Mouse (Mus musculus) gastrocnemius, postnatal 36 days (tissue): ENCODE results near the gene Mfsd12. TPM values are rescaled to one million over a fixed set of nuclear protein-coding genes. Genes with fewer than 3 reads are reported as not detected.

Source experiments
- DNase-seq, 2 experiments: peaks; one replicate each; pipeline ENCODE4 v3.0.0; 2022
- intact Hi-C: fragments of 180-260 bp; cut with DNase I; formaldehyde crosslinking; loops from one replicate; pipeline ENCODE4 v1.15.1; 2025
- total RNA-seq, 2 experiments: library from RNA; stranded (reverse); gene quantifications; 2 replicates each; pipeline ENCODE4 v1.2.3; 2021

Mfsd12 gene
- total RNA-seq, 2 experiments from 2014 or later, result 2.2 to 2.6 TPM

- intact Hi-C loops, result no loop called here
- DNase-seq, result no peak
Observed at GRCm38 (mm10) chr10:81326858-81327257, 30.4 kb upstream of the Mfsd12 start.

- intact Hi-C loops, result no loop called here
- DNase-seq, result no peak
Observed at GRCm38 (mm10) chr10:81327959-81328358, 29.3 kb upstream of the Mfsd12 start.

- intact Hi-C loops, result no loop called here
- DNase-seq, result peak in 1 of 2 experiments; percentile 44
Observed at GRCm38 (mm10) chr10:81328386-81328785, 28.9 kb upstream of the Mfsd12 start, which contains the start of gene Tbxa2r. Gene Tbxa2r (plus strand): TSS chr10:81328731.

GRCm38 (mm10) chr10:81329194-81329975, 27.9 kb upstream of the Mfsd12 start:
- intact Hi-C loops, result no loop called here
- no peak for DNase-seq

GRCm38 (mm10) chr10:81330007-81330406, 27.3 kb upstream of the Mfsd12 start:
- intact Hi-C loops, result no loop called here

GRCm38 (mm10) chr10:81332277-81332676, 25.0 kb upstream of the Mfsd12 start:
- DNase-seq, result no peak
- intact Hi-C loops, result no loop called here

More at GRCm38 (mm10) chr10:81330007-81330406, 27.3 kb upstream of the Mfsd12 start:
- DNase-seq, result peak in 1 of 2 experiments; percentile 68

- no peak for DNase-seq
- intact Hi-C loops, result no loop called here
Observed at GRCm38 (mm10) chr10:81334324-81334723, 23.0 kb upstream of the Mfsd12 start.

GRCm38 (mm10) chr10:81335393-81336340, 21.6 kb upstream of the Mfsd12 start:
- DNase-seq, result no peak
- intact Hi-C loops, result no loop called here

- no peak for DNase-seq
- intact Hi-C loops, result no loop called here
Observed at GRCm38 (mm10) chr10:81336558-81336957, 20.7 kb upstream of the Mfsd12 start.

GRCm38 (mm10) chr10:81340551-81341332, 16.5 kb upstream of the Mfsd12 start:
- intact Hi-C loops, result no loop called here
- no peak for DNase-seq

- intact Hi-C loops, result no loop called here
- peak; percentile 62 to 67 for DNase-seq
Observed at GRCm38 (mm10) chr10:81341333-81341949, 15.8 kb upstream of the Mfsd12 start.

GRCm38 (mm10) chr10:81342686-81343505, 14.4 kb upstream of the Mfsd12 start, which contains the start of gene Gipc3:
Gene Gipc3 (minus strand): TSS chr10:81343266.
- no peak for DNase-seq
- intact Hi-C loops, result no loop called here

GRCm38 (mm10) chr10:81344421-81345161, 12.7 kb upstream of the Mfsd12 start:
- intact Hi-C loops, result no loop called here
- DNase-seq, result no peak

- no peak for DNase-seq
- intact Hi-C loops, result no loop called here
Observed at GRCm38 (mm10) chr10:81345162-81345534, 12.1 kb upstream of the Mfsd12 start.

- intact Hi-C loops, result loop anchor here (2.0 kb wide), 1 partner anchor 58 kb away; no protein-coding TSS in a partner anchor
- no peak for DNase-seq
Observed at GRCm38 (mm10) chr10:81346453-81347067, 10.7 kb upstream of the Mfsd12 start.

GRCm38 (mm10) chr10:81349146-81349545, 8.1 kb upstream of the Mfsd12 start:
- intact Hi-C loops, result no loop called here
- no peak for DNase-seq

GRCm38 (mm10) chr10:81349961-81350350, 7.3 kb upstream of the Mfsd12 start:
- intact Hi-C loops, result no loop called here
- no peak for DNase-seq
